Mouse (Mus musculus) urinary bladder, postnatal 25 days (tissue): ENCODE measurements at regions not wholly inside any gene's neighbourhood (a gene's known extent, or its start where the extent isn't known, plus 50 kb on each side); places are given as distances from the start of the nearest gene placed in this dataset.

ENCODE experiments used
- DNase-seq: peaks from one replicate; pipeline ENCODE4 v3.0.0; 2022; ENCODE audit warnings: low spot score

GRCm38 (mm10) chr10:99375101-99375500, 112.1 kb downstream of the Dusp6 start:
- no peak for DNase-seq

DNA sequence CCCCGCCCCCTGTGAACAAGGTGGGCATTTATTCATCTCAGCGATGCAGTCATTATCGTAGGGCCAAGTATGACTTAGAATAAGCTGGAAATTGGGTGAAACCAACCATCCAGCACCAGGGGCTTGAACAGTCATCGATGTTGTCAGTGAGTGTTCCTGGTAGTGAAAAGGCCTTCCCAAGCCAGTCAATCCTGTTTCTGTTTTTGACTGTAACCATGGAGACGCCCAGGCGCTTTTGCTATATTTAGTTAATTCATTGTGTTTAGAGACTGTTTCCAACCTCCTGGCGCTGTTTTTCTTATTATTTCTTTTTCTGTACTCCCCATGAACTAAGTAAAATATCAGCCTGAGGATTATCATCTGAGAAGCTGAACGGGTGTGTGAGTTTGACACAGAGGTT, 113.4 kb downstream of the Dusp6 start:
- no peak for DNase-seq

DNA sequence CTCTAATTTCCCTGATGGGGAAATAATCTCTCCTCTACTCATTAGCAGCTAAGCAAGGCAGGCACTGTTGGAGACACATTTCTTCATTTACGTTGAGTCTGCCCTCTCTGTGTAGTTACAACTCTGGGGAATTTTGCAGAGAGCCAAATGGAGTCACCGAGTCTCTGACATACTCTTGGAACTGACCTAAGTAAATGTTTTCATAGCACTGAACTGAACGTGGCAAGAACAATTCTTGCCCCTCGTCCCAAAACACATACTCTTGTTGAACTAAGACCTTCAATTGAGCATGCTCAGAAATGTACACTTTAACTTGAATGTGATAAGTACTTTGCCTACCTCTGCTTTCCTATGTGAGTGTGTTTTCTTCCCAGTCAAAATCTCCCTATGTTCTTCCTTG, 114.5 kb downstream of the Dusp6 start:
- no peak for DNase-seq

DNA sequence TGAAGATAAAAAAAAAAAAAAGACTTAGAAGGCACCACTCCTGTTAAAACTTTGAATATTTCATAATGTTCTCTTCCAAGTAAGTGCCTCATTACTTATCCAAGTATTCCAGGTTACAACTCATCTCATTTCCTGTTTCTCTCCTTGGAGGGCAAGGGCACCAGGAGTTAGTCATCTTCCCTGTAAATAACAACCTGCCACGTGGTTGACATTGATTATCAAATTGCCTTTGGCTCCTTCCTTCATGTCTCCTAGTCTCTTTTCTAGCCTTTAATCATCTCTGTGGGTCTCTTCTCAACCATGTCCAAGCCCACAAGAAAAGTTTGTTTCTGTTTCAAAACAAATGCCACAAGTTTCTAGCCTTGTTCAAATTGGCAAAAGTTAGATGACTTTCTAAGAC, 116.1 kb downstream of the Dusp6 start:
- no peak for DNase-seq

- no peak for DNase-seq
These were observed 117.1 kb downstream of the Dusp6 start for GRCm38 (mm10) chr10:99380170-99380569.

DNA sequence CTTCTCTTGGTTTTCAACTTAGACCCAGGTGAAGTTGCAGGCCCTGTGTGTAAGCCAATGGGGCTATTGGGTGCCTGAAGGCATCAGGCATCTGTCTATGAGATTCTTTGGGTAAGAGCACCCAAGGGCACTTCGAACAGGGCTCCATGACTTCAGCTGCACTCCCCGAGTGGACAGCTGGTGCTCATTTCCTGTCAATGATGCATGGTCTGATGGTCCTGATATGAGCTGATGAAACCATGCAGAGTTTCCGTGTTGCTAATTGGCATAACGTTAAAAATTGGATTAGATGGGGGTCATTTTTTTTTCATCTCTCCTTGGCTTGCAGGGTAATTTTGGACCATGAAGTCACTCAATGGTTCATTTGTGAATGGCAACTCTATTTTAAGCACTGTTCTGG, 120.0 kb downstream of the Dusp6 start:
- DNase-seq = no peak

GRCm38 (mm10) chr10:99384366-99384765, 121.3 kb downstream of the Dusp6 start:
- DNase-seq = no peak

DNA sequence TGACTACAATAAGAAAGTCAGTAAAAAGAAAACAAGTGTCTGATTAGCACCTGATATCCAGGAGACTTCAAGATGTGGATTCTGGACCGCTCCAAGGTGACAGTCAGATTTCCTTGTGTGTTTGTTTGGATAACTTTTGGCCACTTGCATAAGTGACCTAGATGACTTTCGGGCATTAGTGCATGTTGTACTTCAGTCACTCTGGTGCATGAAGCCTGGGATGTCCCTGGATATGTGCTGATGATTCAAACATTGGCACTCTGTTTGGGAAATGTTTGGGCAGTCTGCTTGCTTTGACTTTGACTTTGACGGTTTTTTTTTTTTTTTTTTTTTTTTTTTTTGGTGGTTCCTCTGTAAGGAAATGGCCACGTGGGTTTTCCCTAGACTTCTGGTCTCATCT, 121.8 kb downstream of the Dusp6 start:
- DNase-seq = no peak

DNA sequence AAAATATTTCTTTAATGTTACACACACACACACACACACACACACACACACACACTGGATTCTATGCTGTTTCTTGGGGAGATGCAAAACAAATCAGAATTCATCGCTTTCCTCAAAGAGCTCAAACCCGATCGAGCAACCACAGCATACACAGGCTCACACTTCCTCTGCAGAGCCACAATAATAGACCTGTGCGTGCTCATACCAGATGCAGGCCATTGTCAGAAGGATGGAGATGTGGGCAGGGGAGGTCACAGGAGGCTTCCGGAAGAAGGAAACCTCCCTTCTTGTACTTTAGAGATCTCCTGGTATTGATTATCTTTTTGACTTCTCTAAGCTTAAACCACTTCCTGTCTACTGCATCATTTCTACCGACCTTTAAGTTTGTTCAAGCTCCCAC, 122.8 kb downstream of the Dusp6 start:
- DNase-seq = no peak

DNA sequence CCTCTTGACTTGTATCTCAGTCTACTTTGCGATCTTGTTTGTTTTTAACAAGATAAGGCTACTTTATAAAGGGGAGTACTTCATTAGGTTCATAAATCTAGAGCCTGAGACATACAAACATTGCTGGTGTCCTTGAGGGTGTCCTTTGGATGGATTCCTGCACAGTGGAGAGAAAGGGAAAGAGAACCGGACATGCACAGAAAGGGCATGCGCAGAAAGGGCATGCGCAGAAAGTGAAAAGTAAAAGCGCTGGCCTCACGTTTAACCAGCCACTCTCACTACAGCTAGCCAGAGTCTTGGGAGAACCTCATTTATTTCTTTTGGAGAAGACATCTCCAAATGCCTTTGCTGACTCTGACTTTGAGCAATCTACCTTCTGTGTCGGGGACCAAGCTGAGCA, 125.5 kb downstream of the Dusp6 start:
- DNase-seq = no peak

DNA sequence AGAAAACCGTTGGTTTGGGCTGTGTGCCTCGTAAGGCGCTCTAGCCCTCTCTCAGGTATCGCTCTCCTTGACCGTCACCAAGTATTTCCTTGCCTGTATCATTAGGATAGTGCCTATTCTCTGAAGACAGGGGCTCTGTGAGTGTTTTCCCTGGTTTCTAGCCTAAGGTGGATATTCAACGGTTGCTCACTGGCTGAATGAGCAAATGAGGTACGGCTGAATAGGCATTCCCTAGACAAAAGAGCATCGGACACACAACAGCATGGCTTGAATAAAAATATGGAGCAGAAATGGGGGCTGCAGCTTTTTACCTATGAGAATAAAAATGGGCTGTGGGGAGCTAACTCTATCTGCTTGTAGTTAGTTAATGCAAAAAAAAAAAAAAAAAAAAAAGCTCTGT, 126.0 kb downstream of the Dusp6 start:
- DNase-seq = no peak

DNA sequence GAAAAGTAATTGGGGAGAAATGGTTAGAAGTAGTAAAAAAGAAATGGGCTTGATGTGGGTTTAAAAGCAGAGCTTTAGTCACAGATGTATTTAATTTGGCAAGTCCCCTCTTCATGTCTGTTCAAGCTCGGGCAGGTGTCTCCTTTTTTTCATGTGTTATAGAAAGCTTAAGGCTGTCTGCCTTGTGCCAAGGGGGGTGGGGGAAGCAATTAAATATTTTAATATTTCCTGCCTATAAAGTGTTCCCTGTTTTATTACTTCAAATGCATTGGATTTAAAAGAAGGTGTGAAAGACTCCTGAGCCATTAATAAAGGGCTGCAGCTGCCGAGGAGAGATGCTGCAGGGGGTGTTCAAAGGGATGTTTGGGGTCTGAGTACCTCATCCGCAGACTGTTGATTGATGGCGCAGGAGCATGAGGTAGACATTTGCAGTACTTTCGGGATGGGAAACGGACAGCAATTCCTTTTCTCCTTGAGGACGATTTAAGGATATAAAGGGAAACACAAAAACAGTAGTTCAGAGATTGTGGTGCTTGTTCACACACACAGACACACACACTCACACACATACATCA, 127.7 kb downstream of the Dusp6 start:
- no peak for DNase-seq

DNA sequence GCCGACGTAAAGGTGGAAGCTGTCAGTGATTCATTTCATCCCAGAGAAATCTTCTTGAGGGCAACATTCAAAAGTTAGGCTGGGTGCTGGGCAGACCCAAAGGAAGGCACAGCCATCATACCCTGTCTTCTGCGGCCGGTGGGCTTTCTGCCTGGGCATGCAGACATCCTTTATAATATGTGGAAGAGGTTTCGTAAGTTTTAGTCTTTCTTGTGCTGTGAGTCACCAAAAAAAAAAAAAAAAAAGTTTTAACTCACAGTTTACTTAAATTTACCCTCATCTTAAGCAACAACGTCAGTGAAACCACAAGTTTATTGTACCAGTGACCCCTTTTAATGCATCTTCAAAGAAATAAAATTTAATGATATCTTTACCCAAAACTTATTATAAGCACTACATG, 128.7 kb downstream of the Dusp6 start:
- DNase-seq = no peak

- DNase-seq = no peak
These were observed 129.9 kb downstream of the Dusp6 start for GRCm38 (mm10) chr10:99392979-99393378.

- DNase-seq = no peak
These were observed 130.5 kb downstream of the Dusp6 start for GRCm38 (mm10) chr10:99393523-99393922.

DNA sequence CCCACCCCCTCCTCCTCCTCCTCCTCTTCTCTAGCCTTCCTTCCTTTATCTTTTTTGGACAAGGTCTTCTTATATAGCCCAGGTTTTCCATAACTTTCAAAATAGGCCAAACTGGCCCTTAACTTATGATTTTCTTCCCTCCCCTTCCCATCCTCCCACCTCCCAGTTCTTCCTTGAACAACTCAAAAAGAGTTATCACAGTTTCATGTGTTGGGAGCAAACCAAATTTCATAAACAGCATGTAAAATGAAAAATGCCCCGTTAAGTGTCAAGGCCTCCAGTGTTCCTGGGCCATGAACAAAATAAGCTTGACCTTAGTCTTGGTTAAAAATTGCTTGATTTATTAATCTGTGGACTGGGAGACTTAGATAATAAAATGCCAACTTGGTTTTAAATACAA, 132.4 kb downstream of the Dusp6 start:
- no peak for DNase-seq

DNA sequence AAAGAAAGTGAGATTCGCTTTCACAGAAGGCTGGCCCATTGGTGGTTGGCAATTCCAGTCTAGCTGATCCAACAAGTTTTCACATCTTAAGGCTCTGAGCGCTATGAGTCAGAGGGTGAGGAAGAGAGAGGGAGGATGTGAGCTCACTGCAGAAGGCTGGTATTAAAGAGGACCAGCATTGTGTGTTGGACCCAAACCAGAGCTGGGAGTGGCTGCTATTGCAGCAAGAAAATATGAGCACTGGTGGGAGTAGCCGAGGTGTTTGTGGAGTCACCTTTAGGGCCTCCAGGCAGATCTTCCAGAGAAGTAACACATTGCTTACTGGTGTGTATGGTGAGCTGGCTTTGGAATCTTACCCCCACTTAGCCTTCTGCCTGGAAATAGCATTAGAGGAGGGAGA, 133.6 kb downstream of the Dusp6 start:
- DNase-seq = peak; percentile 28

DNA sequence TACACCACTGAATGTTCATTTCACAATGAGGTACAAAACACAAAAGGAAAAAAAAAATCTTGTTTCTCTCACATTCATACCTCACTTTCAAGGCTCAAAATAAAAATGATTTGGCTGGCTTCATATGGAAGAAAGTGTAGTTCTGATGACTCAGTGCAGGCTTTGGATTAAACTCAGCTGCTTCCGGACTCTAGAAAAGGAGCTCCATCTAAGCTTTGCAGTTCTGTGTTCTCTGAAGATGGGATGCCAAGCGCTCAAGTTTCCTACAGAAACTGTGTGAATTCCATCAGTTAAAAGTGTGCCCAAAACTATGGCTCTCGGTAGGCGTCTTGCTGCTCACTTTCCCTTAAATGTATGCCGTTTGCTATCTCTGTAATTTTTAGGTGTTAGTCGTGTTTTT, 137.0 kb downstream of the Dusp6 start:
- no peak for DNase-seq

DNA sequence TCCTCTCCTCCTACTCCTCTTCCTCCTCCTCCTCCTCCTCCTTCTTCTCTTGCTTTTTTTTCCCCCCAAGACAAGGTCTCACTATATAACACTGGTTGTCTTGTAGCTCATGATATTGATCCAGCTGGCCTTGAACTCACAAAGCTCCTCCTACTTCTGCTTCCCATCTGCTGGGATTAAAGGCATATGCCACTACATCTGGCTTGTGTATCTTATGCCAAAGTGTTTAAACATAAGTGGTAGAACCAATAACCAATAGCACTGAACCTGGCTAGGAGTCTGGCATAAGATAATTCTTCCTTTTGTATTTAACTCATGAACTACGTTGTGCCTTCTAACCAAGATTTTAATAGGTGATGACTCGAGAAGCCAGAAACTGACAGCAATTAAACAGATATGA, 143.7 kb downstream of the Dusp6 start:
- DNase-seq = no peak

GRCm38 (mm10) chr10:99408786-99409185, 145.8 kb downstream of the Dusp6 start:
- no peak for DNase-seq

- no peak for DNase-seq
These were observed 146.7 kb downstream of the Dusp6 start for GRCm38 (mm10) chr10:99409744-99410143.

- no peak for DNase-seq
These were observed 147.7 kb downstream of the Dusp6 start for GRCm38 (mm10) chr10:99410754-99411153.

- DNase-seq = no peak
These were observed 150.4 kb downstream of the Dusp6 start for GRCm38 (mm10) chr10:99413455-99413854.

GRCm38 (mm10) chr10:99416271-99416670, 153.2 kb downstream of the Dusp6 start:
- no peak for DNase-seq
